Mouse (Mus musculus) forebrain, embryonic 16.5 days (tissue): ENCODE data around the gene Ctnnbip1. TPM values are rescaled to one million over a fixed set of nuclear protein-coding genes. Genes with fewer than 3 reads are reported as not detected.

Experiments
- ATAC-seq: fragments of 200-750 bp; cut with Nextera tagmentation; 2 replicates; pipeline ENCODE4 v1.8.0; 2017; ENCODE audit warnings: mild to moderate bottlenecking, moderate library complexity
- H3K27ac ChIP-seq: fragments of 300-500 bp; sonication (generic); 2 replicates; pipeline ENCODE4 v1.5.1; 2014; ENCODE audit warnings: low read length, control low read depth
- H3K27me3 ChIP-seq: fragments of 300-500 bp; sonication (generic); replicated peaks from 2 replicates; pipeline ENCODE4 v1.6.1; 2014; ENCODE audit warnings: low read length; ENCODE audit not compliant: control insufficient read depth, insufficient read depth
- H3K36me3 ChIP-seq: fragments of 300-500 bp; sonication (generic); 2 replicates; pipeline ENCODE4 v1.6.1; 2014; ENCODE audit not compliant: control insufficient read depth, insufficient read depth
- H3K4me1 ChIP-seq: fragments of 300-500 bp; sonication (generic); replicated peaks from 2 replicates; pipeline ENCODE4 v1.6.1; 2014; ENCODE audit warnings: low read length; ENCODE audit not compliant: control insufficient read depth, insufficient read depth
- H3K4me2 ChIP-seq: fragments of 300-500 bp; sonication (generic); 2 replicates; pipeline ENCODE4 v1.6.1; 2014; ENCODE audit warnings: mild to moderate bottlenecking, low read length, control low read depth
- H3K4me3 ChIP-seq: fragments of 300-500 bp; sonication (generic); replicated peaks from 2 replicates; pipeline ENCODE4 v1.5.1; 2014; ENCODE audit warnings: mild to moderate bottlenecking, low read length, control low read depth
- H3K9ac ChIP-seq: fragments of 300-500 bp; sonication (generic); replicated peaks from 2 replicates; pipeline ENCODE4 v1.6.1; 2014; ENCODE audit warnings: low read depth, low read length, control low read depth
- H3K9me3 ChIP-seq: fragments of 300-500 bp; sonication (generic); 2 replicates; pipeline ENCODE4 v1.6.1; 2016; ENCODE audit warnings: low read length; ENCODE audit not compliant: control insufficient read depth
- WGBS: fragments of 180-500 bp; shearing (Covaris S2); extraction: QIAGEN DNeasy Blood & Tissue Kit; methylation state at CpG from one replicate; pipeline ENCODE4 v1.1.7; 2014; 5-methylcytosine and 5-hydroxymethylcytosine counted together
- polyA plus RNA-seq: library from polyadenylated mRNA; unstranded; fragments of >200 nt; fragmentation: Nextera tagmentation; extraction: Ambion mirVana; gene quantifications from 2 replicates; pipeline ENCODE4 v1.2.1, GENCODE M21; 2015

The Ctnnbip1 gene
- polyA plus RNA-seq = 94.1 and 105 TPM in 2 replicates

DNA sequence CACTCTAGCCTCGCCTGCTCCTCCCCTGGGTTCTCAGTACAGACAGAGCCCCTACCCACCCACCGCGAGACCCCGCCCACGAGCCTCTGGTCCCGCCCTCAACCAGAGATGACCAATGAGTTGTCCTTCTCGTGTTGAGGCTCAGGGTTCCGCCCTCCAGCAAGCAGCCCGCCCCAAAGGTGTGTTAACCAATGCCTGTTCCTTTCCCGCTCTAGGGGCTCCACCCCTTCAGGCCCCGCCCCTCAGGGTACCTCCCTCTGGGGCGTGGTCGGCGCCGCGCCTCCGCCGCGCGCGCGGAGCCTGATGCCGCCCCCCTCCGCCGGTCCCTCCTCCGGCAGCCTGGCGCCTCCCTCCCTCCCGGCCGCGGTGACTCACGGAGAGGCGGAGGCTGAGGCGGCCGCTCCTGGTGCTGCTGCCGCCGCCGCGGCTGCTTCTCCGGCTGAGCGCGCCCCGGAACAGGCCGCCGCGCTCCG lies at the start of gene Ctnnbip1:
Gene Ctnnbip1 (plus strand): TSS at position 369 of the 473 bp plus-strand sequence.
- peak within 1 kb of the TSS; percentile 96 for H3K4me2 ChIP-seq
- no peaks in the 10 kb centered on the region for H3K36me3 ChIP-seq
- H3K27ac ChIP-seq = no peak within 1 kb of the TSS
- peak within 1 kb of the TSS; percentile 63 for H3K4me3 ChIP-seq
- no peaks in the 10 kb centered on the region for H3K9me3 ChIP-seq
- H3K9ac ChIP-seq = peak within 1 kb of the TSS; percentile 93
- H3K4me1 ChIP-seq = peaks cover 11% of the 10 kb centered on the region
- under 1% methylated on average over 26 of the region's 46 CpGs for WGBS
- peak; percentile 98 for ATAC-seq
- H3K27me3 ChIP-seq = no peaks in the 10 kb centered on the region

DNA sequence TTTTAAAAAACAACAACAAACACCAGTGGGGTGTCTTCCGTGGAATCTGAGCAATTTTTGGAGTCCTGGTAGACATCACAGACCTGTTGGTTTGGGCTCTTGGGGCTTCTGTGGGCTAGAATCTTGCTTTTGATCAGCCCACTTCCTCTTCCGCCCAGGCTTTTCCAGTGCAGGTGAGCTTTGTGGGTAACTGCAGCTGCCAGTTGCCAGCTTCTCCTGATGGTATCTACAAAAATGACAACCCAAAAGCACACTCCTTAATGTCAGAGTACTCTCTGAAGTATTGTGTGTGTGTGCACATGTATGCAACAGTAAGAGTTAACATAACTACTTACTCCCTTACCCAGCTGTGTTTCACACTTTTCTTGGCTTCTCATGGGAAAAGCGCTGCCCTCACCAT lies 48.5 kb upstream of the Ctnnbip1 start:
- WGBS = 92% methylated on average over 3 of the region's 3 CpGs
- H3K9ac ChIP-seq = no peak overlapping the region
- H3K36me3 ChIP-seq = peaks cover 12% of the 10 kb centered on the region
- H3K9me3 ChIP-seq = no peaks in the 10 kb centered on the region
- no peak for ATAC-seq
- no peaks in the 10 kb centered on the region for H3K4me1 ChIP-seq
- no peak overlapping the region for H3K4me2 ChIP-seq
- H3K4me3 ChIP-seq = no peak overlapping the region
- H3K27ac ChIP-seq = no peak overlapping the region
- no peaks in the 10 kb centered on the region for H3K27me3 ChIP-seq

DNA sequence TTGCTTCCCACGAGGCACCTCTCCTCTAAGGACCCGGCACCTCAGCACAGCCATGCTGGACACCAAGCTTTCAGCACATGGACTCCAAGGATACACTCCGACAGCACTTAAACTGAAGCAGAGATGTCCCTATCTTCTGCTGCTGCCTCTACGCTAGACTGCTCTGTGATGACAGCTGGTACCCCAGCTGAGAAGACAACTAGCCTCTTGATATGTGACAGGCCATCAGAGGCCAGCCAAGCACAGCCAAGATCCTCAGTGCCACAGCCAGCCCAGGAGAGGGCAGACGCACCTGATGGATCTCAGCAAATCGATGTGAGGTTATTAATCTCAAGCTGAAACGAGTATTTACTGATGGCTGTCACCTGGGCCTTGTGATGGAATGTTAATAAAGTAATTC lies 42.9 kb upstream of the Ctnnbip1 start:
- Histone ChIP-seq H3K9ac (no peak overlapping the region), H3K27ac (no peak overlapping the region), H3K4me2 (no peak overlapping the region), H3K27me3 (no peaks in the 10 kb centered on the region), H3K4me3 (no peak overlapping the region), H3K36me3 (peaks cover 6% of the 10 kb centered on the region), H3K9me3 (no peaks in the 10 kb centered on the region), H3K4me1 (no peaks in the 10 kb centered on the region)
- 84% methylated on average over 7 of the region's 7 CpGs for WGBS
- ATAC-seq = no peak

DNA sequence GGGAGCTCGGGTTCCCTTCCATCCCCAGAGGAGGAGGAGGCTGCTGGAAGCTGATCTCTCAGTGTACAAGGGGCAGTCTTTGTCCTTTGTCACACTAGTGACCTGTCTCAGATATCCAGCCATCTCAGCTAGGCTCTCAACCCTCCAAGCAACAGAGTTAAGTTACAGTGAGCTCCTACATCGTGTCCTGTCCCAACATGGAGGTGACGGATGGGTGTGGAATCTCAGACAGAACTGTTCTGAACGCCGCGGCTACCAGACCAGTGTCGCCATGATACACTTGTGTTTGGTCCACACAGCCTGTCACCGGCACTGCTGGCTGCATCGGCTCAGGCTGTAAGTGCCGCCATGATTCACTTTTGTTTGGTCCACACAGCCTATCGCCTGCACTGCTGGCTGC lies 41.0 kb upstream of the Ctnnbip1 start, which contains the start of gene Tmem274:
Gene Tmem274 (plus strand): TSS at position 301 of the 400 bp plus-strand sequence.
- no peak within 1 kb of the TSS for H3K4me2 ChIP-seq
- no peaks in the 10 kb centered on the region for H3K27me3 ChIP-seq
- no peaks in the 10 kb centered on the region for H3K4me1 ChIP-seq
- H3K4me3 ChIP-seq = no peak within 1 kb of the TSS
- no peak within 1 kb of the TSS for H3K27ac ChIP-seq
- 86% methylated on average over 11 of the region's 11 CpGs for WGBS
- no peaks in the 10 kb centered on the region for H3K9me3 ChIP-seq
- no peak within 1 kb of the TSS for H3K9ac ChIP-seq
- no peak for ATAC-seq
- H3K36me3 ChIP-seq = peaks cover 6% of the 10 kb centered on the region

DNA sequence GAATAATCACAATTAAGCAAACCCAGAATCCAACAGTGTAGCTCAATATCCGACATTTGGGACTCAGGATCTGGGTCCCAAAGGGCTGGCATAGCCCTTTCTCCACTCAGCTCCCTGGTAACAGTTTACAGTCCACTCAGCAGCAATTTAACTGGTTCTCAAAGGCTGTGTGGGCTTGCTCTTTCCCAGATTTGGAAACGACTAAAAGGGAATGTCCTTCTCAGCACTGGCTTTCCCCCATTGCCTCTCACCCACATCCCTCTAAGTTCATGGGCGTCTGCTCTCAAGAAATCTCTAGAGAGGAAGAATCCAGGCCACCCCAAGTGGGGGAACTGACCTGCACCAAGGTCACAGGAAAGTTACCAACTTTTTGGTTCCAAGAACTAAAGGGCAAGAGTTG lies 33.5 kb upstream of the Ctnnbip1 start:
- Histone ChIP-seq H3K4me2 (peak overlapping the region; percentile 93), H3K9me3 (no peaks in the 10 kb centered on the region), H3K36me3 (peaks cover 19% of the 10 kb centered on the region), H3K9ac (peak overlapping the region; percentile 79), H3K27me3 (no peaks in the 10 kb centered on the region), H3K4me1 (peaks cover 18% of the 10 kb centered on the region), H3K4me3 (peak overlapping the region; percentile 79), H3K27ac (no peak overlapping the region)
- WGBS = 52% methylated on average over 3 of the region's 3 CpGs
- ATAC-seq = no peak

DNA sequence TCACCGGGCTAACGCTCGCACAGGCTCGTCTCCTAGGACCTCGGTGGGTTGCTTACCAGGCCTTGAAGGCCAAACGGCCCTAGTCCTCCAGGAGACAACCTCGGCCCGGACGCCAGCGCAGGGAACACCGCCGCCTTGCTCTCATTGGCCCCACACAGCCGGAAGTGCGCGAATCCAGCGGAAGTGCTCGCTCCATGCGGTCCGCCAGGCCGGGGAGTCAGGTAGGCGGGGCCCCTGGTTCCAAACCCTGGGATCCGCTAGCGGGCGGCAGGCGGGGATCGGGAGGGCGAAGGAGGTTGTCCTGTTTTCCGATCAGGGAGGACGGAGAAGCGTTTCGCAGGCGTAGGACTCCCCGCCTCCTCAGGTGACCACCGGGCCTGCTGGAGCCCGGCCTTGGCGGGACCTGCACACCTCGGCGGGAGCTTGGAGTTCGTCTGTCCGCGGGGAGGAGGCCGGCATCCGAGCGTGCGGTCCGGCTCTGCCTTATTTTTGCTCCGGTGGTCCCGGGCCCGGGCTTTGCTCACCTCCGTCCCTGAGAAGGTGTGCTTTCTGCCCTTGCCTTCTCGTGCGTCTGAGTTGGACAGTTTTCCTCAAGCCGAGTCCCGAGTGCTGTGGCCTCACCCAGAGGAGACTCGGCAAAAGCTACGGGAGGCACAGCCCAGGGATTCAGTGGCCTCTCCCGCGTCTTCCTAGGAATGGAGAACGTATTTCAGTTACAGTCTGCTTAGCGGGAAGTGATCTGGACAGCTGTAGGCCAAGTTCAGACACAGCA lies 32.8 kb upstream of the Ctnnbip1 start, which contains the start of the genes Nmnat1 and Lzic:
Gene Nmnat1 (minus strand): TSS at position 150 of the 772 bp plus-strand sequence.
Gene Lzic (plus strand): TSS at position 177 of the 772 bp plus-strand sequence.
- H3K27me3 ChIP-seq = no peaks in the 10 kb centered on the region
- no peaks in the 10 kb centered on the region for H3K9me3 ChIP-seq
- peak within 1 kb of the TSS; percentile 79 for H3K9ac ChIP-seq
- peaks cover 18% of the 10 kb centered on the region for H3K4me1 ChIP-seq
- H3K36me3 ChIP-seq = peaks cover 24% of the 10 kb centered on the region
- peak within 1 kb of the TSS; percentile 93 for H3K4me2 ChIP-seq
- ATAC-seq = peak; percentile 99
- H3K4me3 ChIP-seq = peak within 1 kb of the TSS; percentile 79
- H3K27ac ChIP-seq = peak within 1 kb of the TSS; percentile 71
- under 1% methylated on average over 60 of the region's 60 CpGs for WGBS

DNA sequence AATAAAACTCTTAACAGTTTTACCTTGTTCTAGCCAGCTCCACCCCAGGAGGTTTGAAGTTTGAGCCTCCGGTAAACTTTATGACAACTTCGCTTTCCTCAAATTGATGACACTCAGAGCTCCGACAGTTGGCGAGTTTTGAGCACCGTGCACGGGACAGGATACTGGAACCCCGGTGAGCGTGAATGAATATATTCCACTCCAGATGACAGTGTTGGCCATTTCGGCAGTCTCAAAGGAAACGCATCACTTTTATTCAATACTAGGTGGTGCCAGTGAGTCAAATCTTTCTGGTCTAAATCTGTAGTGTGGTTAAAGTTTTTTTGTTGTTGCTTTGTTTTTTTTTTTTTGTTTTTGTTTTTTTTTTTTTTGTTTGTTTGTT lies 32.2 kb upstream of the Ctnnbip1 start:
- Histone ChIP-seq H3K36me3 (peaks cover 24% of the 10 kb centered on the region), H3K27ac (peak overlapping the region; percentile 71)

DNA sequence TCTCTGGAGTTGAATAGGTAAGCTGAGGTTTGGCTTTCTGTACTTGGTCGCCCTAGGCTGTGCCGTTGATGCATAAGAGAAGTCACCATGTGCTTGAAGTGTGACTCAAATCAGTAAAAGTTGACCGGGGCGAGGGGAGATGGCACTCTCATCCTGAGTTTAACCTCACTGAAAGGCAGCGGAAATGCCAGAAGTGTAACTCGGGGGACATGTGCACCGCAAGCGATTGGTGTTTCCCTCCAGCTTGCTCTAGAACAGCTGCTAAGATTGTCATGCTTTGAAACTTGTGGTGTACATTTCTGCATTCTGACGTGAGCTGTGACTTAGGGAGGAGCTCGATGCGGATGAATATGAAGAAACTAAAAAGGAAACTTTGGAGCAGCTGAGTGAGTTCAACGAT lies 30.3 kb upstream of the Ctnnbip1 start:
- Histone ChIP-seq H3K9ac (no peak overlapping the region), H3K4me3 (no peak overlapping the region), H3K27me3 (no peaks in the 10 kb centered on the region), H3K36me3 (peaks cover 35% of the 10 kb centered on the region), H3K27ac (no peak overlapping the region), H3K4me2 (no peak overlapping the region), H3K4me1 (peaks cover 18% of the 10 kb centered on the region), H3K9me3 (no peaks in the 10 kb centered on the region)
- ATAC-seq = no peak
- 94% methylated on average over 12 of the region's 12 CpGs for WGBS

More for the DNA sequence above, 32.2 kb upstream of the Ctnnbip1 start:
- no peaks in the 10 kb centered on the region for H3K9me3 ChIP-seq
- no peaks in the 10 kb centered on the region for H3K27me3 ChIP-seq
- H3K4me2 ChIP-seq = peak overlapping the region; percentile 93
- WGBS = under 1% methylated on average over 10 of the region's 10 CpGs
- H3K4me3 ChIP-seq = peak overlapping the region; percentile 79
- H3K9ac ChIP-seq = peak overlapping the region; percentile 79
- H3K4me1 ChIP-seq = peaks cover 18% of the 10 kb centered on the region
- no peak for ATAC-seq

DNA sequence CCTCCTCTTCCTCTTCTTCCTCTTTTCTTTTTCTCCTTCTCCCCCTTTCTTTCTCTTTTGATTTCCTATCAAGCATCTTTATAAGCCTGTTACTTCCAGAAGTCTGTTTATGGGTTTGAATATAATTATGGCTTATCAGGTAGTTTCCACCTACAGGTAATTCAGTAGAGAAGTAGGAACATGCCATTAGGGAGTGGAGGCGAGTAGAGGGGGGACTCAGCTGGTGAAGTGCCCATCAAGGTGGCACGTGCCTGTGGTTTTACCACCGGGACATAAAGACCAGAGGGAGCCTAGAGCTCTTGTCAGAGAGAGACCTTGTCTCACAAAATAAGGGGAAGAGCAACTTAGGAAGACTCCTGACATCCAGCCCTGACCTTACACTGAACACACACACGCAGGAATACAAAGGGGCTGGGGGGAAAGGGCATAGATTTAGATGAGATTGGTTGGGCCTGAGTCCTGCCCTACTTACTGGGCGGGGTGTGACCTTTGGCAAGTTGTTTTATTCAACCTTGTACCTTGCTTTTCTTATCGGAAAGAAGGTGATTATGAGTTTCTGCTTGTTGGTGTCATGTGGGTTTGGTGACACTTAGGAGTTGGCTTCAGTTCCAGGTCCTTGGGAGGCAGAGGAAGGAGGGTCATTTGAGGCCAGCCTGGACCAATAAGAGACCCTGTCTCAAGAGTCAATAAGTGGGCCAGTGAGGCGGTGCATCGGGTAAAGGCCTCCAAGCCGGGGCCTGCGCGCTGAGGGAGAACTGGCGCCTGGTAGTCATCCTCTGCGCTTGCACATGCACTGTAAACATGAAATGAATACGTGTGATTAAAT lies 28.4 kb upstream of the Ctnnbip1 start:
- H3K4me2 ChIP-seq = no peak overlapping the region
- H3K9ac ChIP-seq = no peak overlapping the region
- no peak overlapping the region for H3K4me3 ChIP-seq
- no peak overlapping the region for H3K27ac ChIP-seq
- H3K4me1 ChIP-seq = peaks cover 14% of the 10 kb centered on the region
- no peaks in the 10 kb centered on the region for H3K27me3 ChIP-seq
- no peaks in the 10 kb centered on the region for H3K9me3 ChIP-seq
- WGBS = 94% methylated on average over 14 of the region's 14 CpGs
- ATAC-seq = no peak
- peaks cover 35% of the 10 kb centered on the region for H3K36me3 ChIP-seq
